Mouse (Mus musculus) frontal cortex, postnatal 36 days (tissue): ENCODE data around the gene Pank4.
A peak's percentile ranks its signal among the peaks of the same experiment; 100 is the strongest.

Experiments used
- DNase-seq, 2 experiments: peaks; one replicate each; pipeline ENCODE4 v3.0.0; 2022; ENCODE audit warnings: low spot score in 2 of 2

The Pank4 gene

DNA sequence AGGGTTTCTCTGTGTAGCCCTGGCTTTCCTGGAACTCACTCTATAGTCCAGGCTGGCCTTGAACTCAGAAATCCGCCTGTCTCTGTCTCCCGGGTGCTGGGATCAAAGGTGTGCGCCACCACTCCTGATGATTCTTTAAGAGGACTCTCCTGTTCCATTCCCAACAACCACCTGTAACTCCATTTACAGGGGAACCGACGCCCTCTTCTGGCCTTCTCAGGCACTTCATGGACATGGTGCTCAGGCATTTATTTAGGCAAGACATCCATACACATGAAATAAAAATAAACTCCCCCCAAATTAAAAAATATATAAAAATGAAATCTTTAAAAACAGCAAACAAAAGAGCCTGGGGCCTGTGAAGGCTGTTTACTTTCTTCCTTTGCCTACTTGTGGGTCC is 3.2 kb downstream of the Pank4 start:
- peak in 1 of 2 experiments; percentile 67 for DNase-seq

DNA sequence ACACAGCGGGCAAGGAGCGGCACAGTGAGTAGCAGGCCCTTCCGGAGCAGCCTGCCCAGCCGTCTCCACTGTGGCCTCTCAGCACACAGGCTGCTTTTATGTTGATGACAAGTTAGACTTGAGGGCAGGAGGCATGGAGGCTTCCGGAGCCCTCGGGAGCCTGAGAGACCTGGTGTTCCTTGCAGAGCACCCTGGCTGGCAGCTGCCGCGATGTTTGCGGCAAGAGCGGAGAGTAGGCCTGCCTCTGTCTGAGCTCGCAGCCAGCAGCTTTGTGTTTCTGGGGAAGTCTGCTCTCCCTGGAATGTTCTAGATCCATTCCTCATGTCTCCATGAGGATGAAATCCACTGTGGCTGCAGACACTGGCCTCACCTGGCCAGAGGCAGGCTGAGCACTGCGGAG is 8.6 kb downstream of the Pank4 start:
- DNase-seq: no peak

DNA sequence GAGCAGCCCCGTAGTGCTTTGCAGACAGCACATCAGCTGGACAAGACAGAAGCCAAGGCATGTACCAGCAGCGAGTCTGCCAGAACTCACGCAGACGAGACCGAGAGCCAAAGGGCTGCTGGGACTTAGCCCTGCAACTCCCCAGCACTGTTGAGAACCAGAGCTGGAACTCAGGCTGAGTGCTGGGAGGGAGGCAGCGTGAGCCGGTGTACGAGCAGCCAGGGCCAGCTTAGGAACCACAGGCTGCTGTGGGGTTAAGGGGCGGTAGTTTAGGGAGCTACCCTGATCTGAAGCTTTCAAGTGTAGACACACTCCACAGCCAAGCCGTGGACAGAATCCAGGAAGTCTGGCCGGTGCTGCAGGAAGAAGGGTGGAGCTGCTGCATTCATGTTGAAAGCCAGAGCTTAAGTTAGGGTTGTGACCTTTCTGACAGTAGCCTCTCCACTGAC is 10.3 kb downstream of the Pank4 start:
- no peak for DNase-seq

DNA sequence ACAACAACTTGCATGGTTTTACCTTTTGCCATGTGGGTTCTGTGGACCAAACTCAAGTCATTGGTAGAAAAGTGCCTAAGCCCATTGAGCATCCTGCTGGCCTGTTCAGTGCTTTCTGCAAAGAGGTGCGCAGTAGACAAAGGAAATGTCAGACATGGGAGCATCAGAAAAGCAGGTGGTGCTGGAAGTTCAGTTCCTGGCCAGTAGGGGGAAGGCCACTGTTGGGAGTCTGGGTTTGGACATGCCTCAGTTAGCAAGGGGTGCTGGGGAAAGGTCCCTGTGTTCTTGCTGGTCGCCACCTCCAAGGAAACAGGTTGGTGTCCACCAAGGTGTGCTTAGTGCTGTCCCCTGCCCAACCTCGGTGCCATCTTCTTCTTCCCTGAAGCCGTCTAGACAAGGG is 16.2 kb downstream of the Pank4 start:
- peak in 1 of 2 experiments; percentile 20 for DNase-seq

DNA sequence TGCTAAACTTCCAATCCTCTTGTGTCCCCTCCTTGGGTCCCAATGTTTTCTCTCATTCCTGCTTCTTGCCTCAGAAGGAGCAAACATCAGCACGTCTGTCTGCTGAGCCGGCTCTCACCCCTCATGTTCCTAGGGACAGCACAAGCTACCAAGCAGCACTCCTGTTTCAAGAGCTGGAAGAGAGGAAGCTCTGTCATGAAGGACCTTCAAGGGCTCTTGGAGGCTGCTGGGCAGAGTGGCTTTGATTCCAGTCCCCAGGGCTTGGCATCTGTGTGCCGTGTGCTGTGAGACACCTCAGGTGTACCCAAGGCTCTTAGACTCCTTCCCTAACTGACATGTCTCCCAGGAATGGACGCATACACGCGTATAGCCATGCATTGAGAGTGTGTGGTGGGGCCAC is 17.2 kb downstream of the Pank4 start:
- DNase-seq: no peak

DNA sequence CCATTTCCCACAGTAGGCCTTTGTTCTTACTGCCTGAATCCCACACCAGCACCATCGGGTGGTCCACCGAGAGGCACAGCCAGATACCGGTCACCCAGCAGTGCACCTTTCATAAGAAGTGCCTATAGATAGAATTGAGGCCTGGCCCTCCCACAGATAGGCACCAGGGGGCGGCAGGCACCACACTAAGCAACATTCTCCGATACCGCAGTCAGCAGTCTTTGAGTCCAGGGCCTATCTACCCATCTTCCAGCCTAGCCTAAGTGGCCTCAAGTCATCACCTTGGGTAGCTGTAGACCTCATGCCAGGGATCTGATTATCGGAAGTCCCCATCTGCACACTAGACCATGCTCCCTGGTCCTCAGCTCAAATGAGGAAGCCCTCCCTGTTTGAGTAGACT is 17.6 kb downstream of the Pank4 start:
- DNase-seq: peak; percentile 74 to 87

DNA sequence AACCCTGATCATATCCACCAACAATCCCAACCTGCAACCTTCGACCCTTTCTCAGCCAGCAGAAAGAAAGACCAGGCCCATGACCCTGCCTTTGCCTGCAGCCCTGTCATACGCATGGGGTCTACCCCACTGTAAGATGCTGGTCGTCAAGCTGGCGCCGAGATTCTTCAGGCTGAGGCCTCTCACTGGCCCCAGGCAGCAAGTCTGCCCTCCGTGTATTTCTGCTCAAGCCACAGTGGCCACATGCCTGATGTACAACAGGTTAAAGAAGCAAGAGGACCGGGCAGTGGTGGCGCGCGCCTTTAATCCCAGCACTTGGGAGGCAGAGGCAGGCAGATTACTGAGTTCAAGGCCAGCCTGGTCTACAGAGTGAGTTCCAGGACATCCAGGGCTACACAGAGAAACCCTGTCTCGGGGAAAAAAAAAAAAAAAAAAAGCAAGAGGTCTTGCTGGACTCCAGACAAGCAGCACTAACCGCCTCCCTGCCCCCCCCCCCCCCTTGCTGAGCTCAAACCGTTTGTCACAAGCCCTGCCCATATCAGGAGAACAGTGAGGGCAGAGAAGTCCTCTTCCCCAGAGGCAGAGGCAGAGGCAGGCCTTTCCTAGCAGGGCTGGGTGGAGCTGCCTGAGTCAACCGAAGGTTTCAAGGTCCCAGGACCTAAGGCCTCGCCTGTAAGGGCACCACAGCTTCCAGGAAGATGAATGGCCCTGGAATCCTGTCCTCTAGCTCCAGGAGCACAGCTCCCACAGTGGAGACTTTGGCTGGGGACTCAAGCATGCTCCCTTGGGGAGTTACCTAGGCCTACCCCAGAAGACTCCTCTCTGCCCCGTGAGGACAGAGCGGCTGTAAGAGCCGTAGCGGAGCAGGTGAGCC is 18.6 kb downstream of the Pank4 start:
- DNase-seq: no peak

DNA sequence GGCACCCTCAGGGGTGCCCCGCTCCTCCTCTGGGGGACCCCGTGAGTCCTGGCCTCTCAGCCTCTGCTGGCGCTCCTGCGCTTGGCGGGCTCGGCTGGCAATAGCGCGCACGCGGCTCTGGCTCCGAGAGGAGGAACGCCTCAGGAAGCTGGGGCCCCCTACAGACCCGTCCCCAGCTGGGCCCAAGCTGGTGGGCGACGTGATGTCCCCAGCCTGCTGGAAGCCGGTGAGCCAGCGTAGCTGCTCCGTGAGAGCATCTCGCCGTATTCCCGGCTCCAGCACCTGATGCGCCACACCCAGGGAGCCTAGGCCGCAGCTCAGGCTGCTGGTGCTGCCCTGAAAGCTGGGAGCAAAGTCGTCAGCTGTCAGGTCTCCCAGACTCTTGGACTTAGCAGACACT is 19.8 kb downstream of the Pank4 start:
- no peak for DNase-seq

DNA sequence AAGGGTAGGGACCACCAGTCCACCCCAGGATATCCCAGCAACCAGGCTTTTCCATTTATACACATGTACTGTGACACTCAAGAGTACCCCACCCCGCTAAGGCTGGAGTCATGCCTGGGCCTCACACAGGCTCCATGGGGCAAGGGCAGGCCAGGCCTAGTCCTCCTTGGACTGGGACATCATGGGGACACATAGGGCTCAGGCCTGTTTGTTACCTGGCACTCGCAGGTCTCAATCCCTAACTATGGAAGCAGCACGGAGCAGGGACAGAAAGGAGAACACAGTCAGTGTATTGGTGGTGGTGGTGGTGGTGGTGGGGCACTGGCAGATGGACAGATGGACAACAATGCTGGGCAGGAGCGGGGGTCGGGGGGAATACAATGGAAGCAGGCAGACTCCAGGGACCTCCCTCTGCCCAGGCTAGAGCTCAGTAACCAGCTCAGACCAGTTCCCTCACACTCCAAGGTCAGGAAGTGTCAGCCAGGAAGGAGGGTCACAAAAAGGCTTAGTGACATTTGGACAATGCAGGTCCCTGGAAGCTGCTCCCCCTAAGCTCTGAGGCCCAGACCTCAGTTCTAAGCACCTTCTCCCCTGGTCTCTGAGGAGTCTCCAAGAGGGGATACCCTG is 21.3 kb downstream of the Pank4 start:
- no peak for DNase-seq

DNA sequence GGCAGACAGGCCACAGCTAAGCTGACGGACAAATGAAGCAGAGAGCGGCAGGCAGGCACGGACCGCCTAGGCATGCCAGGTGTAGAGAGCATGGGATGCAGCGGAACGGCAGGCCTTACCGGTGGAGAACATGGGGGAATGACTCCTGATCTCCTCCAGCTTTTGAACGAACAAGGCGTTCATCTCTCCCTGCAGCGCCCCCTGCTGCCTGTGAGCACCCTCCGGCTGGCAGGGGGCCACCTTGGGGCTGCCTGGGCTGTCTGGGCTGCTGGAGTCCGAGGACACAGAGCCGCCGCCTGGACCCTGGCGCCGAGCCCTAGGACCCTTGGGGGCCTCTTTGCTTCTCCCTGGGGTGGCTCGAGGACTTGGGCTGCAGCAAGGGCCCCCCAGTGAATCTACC is 22.2 kb downstream of the Pank4 start:
- DNase-seq: peak; percentile 66 to 78

DNA sequence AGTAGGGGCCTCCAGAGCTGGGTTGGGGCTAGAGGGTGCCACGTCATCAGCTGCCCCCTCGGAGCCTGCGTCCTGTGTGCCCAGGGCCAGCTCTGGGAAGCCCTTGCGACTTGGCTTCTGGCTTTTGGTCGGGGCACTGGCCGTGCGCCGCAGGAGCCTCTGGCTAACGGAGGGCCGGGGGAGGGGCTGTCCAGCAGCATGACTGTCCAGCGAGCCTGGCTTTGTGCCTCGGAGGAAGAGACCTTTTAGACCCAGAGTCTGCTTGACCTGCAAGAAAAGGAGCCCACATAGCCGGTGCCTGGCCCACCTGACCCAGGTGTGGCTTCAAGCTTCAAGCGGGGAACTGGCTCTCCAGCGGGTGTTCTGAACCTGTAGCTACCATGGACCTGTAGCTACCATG is 22.8 kb downstream of the Pank4 start:
- DNase-seq: no peak

DNA sequence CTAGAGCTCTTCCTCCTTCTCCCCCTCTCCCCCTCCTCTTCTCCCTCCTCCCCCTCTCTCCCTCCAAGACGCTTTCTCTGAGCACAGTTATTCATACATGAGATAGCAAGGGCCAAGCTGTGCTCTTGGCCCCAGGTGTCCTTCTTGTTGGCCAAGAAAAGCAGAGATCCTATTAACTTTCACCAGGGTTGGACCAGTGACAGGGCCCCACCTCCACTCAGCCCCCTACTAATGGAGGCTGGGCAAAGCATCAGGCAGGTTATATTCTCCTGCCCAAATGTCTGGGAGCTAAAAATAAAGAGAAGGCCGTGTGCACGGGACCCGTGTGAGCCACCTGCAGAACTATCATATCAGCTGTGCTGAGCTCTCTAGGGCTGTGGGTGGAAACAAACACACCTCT is 31.0 kb downstream of the Pank4 start:
- no peak for DNase-seq

DNA sequence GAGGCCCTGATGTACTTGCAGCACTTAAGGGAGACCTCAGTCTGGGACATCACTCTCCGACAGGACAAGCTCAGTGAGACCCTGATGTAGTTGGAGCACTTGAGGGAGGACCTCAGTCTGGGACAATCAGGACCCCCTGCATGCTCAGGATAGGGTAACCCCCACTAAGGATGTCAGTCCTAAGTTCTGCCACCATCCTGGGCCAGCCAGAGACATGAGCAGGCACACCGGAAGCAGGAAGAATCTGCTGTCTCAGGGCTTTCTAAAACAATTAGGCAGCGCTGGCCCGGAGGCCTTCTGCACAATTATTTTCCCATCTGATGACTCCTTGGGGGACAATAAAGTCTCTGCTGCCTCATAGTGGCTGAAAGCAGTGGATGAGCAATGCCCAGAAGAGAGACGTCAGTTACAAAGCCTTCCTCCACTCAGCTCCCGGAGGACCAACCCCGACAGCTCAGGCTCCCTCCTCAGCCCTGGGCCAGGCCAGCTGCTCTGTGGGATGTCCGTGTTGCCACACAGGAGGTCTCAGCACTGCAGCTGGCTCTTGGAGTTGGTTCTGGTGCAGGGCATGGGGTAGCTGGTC is 32.7 kb downstream of the Pank4 start:
- no peak for DNase-seq

DNA sequence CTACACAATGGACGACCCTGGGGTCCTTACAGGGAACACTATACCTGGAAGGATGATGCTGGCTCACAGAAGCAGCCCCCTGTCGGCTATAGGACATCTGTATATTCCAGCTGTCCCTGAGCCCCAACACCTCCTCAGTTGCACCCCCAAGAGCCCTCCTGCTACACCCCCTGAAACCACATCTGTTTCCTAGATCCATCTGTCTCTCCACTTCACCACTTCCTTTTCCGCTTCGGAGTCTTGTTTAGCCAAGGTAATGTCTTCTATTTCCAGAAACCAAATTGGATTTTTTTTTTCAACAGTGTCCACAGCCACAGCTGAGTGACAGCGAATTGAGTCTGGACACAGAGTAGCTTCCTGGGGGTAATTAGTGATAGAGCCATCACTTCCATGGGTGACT is 35.5 kb downstream of the Pank4 start:
- no peak for DNase-seq

DNA sequence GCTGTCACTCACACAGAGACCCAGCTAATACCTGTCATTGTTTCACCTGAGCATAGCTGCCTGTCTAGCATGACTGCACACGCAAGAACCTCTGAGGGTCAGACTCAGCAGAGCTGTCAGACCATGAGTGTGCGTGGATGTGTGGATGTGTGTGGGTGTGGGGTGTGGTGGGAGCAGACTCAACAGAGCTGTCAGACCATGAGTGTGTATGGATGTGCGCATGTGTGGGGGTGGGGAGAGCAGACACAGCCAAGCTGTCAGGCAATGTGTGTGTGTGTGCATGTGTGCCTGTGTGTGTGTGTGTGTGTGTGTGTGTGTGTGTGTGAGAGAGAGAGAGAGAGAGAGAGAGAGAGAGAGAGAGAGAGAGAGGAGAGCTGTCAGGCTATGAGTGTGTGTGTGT is 41.4 kb downstream of the Pank4 start:
- no peak for DNase-seq

DNA sequence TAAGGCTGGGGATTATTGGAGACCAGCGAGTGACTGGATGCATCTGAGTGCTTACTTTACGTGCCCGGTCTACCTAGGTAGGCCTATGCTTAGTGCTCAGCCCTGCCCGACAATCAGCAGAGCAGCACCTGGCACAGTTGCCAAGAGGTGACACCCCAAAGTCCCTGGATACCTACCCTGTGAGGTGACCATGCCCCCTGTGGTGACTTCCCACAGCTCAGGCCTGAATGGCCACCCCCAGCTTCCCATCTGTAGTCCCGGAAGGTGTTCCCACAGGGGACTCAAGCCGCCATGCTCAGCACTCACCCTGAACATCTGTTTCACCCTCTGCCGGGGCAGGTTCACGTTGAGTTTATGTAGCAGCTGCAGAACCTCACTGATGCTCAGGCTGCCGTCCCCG is 42.4 kb downstream of the Pank4 start:
- DNase-seq: no peak

DNA sequence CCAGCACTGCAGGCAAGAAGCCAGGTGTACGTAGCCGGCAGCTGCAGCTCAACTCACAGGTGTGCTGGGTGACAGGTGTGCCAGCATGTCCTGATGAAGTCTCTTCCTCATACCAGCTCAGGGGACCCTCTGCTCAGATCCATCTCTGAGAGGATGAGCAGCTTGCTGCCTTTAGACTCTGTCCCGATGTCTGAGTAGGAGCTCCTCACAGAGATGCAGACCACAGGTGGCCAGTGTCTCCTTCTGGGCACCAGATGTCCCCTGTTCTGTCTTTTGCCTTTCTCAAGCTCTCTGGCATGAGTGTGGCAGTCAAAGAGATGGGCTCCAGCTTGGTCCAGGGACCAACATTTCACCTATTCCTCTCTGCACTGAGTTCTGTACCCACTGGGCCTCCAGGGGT is 43.7 kb downstream of the Pank4 start:
- DNase-seq: no peak

DNA sequence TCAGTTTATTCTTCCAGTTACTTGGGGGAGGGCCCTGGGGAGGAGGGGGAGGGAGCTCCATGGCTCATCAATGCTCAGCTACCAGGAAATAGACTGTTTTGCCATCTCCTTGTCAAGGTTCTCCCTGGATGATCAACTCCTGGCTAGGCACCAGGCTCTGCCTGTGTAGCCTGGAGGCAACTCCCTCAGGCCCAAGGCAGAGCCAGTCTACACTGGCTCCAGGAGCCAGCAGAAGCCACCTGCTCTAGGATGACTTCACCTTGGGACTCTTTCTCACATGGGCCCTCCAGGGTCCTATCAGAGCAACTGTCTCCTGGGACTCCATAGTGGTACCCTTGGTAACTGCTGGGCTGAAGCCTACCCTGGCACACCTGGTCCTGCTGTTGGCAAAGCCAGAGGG is 44.2 kb downstream of the Pank4 start:
- no peak for DNase-seq

DNA sequence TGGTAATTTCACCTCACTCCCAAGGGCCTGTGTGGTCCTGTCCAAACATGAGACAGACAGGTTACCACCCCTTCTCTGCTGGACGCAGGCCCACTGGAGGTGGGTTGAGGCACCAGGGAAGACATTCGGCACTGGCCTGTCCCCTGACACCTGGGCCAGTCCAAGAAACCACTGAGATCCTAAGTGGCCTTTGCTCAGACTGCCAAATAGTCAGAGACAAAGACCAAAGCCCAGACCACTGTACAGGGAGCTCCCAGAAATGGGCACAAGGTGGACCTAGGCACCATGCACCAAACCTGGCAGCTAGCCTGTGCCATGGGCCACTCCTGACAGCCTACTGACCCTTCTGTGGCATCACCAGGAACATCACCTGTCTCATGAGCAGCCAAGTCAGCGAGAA is 45.3 kb downstream of the Pank4 start:
- DNase-seq: no peak

DNA sequence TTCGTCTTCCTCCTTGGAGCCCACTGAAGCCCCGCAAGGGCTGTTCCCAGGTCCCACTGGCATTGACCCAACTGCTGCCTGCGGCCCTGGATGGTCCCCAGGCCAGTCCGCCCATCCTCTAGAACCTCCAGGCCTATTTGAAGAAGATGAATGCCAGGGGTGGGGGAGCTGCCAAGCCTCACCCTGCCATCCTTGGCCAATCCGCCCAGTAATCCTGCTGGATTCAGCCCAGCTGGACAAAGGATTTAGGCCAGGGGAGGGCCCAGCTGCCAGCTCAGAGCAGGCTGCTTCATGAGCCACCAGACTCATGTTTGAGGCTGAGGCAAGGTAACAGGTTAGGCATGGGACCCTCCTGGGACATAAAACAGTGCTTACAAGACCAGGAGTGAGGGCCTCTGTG is 46.9 kb downstream of the Pank4 start:
- no peak for DNase-seq

DNA sequence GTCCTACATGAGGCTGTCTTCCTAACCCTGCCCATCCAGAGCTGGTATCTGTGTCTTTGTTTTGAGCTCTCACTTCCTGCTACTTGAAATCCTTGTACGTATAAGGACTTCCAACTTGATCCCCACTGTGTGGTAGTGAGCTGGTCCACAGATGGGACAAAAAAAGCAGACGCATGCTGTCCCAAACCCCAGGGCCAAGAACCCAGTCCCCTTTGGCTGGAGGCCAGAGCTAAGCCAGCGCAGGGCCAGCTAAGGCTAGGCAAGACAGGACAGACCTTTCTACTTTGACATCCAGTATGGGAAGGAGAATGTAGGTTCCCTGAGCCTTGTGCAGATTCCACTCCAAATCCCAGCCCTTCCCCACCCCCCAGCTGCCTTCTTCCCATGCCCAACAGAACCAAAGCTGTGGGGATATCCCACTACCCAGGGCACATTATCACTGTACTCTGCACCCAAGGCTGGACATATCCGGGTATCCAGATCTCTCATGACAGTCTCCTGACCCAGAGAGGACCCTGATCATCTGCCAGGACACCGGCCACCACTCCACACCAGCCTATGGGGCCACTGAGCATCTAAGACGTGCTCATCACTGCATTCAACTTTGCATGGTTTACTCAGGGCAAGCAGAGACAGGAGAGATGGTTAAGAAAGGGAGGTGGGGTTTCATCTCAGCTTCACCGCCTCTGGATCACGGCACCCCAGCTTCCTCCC is 47.5 kb downstream of the Pank4 start:
- no peak for DNase-seq

DNA sequence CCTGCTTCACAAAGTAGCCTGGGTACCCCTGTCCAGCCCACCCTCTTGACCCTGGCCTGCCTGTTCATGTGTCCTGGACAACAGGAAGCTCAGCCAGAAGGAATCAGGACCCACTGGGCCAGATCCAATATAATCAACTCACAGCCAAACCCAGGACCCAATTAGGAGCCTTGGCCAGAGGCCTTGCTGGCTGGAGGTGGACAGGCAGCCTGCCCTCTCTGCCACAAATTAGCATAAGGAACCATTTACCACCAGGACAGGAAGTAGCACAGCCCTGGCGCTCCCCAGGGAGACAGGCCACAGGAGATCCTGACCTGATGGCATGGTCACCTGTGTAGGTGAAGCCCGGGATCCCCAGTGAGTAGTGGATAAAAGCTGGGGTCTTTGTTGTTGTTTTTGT is 48.2 kb downstream of the Pank4 start:
- DNase-seq: peak in 1 of 2 experiments; percentile 15
